Mouse (Mus musculus) myocyte (in vitro differentiated cells): ENCODE measurements around the gene Gm43720.

Experiments used
- CEBPB ChIP-seq: IDR thresholded peaks from 2 replicates; pipeline ENCODE4 v1.6.1; 2011; ENCODE audit warnings: mild to moderate bottlenecking, moderate library complexity; ENCODE audit not compliant: poor library complexity, insufficient read depth, severe bottlenecking
- POLR2A ChIP-seq: IDR thresholded peaks from one replicate; pipeline ENCODE4 v1.6.1; 2011; ENCODE audit warnings: low read depth, mild to moderate bottlenecking, control low read depth, moderate library complexity; ENCODE audit not compliant: insufficient read length
- REST ChIP-seq: IDR thresholded peaks from one replicate; pipeline ENCODE4 v1.6.1; 2011; ENCODE audit warnings: mild to moderate bottlenecking, control low read depth, moderate library complexity; ENCODE audit not compliant: insufficient read depth, insufficient read length
- TCF12 ChIP-seq: IDR thresholded peaks from one replicate; pipeline ENCODE4 v1.6.1; 2011; ENCODE audit warnings: mild to moderate bottlenecking, control low read depth; ENCODE audit not compliant: poor library complexity, insufficient read depth, severe bottlenecking
- USF1 ChIP-seq: IDR thresholded peaks from one replicate; pipeline ENCODE4 v1.6.1; 2011; ENCODE audit warnings: low read depth, mild to moderate bottlenecking, control low read depth, moderate library complexity

GRCm38 (mm10) chr5:138262001-138262400 is 17.8 kb downstream of the Gm43720 start:
- TF ChIP-seq POLR2A (no peak), CEBPB (no peak), TCF12 (no peak), REST (no peak), USF1 (no peak)
